Mouse (Mus musculus) erythroblast, adult 5-6 weeks (primary cell): ENCODE measurements around the gene Ypel1. TPM values are rescaled to one million over a fixed set of nuclear protein-coding genes. Genes with fewer than 3 reads are reported as not detected.

ENCODE experiments used
- ATAC-seq: replicated peaks from 2 replicates; pipeline ENCODE4 v1.8.0; 2016; ENCODE audit warnings: moderate number of reproducible peaks, mild to moderate bottlenecking, moderate TSS enrichment, inconsistent platforms; ENCODE audit not compliant: poor library complexity, low FRiP score, severe bottlenecking
- total RNA-seq, 2 experiments: library from RNA; stranded (forward) in 1 of 2; stranded (reverse) in 1 of 2; fragments of 150-400 nt in 1 of 2; fragments of 200-764, 138-1000 nt in 1 of 2; gene quantifications; 2 replicates each; pipeline versions ENCODE4 v1.2.3 to v1.2.4; 2015 to 2017; ENCODE audit warnings: low replicate concordance in 2 of 2

Ypel1 gene
- total RNA-seq, 2 experiments from 2014 or later: not detected

DNA sequence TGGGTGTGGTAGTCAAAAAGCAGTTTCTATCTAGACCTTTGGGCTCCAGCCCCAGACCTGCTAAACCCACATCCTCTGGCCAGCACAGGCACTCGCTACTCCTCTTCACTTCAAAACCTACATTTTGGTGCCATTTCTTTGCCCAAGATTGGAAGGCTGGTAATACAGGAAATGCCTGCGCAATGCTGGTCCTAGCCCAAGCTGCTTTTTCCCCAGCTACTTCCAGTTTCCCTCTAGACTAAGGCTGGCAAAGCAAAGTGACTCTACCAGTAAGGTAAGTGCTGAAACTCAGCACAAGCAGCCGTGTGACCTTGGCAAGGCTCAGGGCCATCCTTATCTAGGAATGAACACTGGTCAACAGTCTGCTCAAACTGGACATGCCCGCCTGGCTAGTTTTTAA lies 16.1 kb downstream of the Ypel1 start:
- ATAC-seq: no peak

DNA sequence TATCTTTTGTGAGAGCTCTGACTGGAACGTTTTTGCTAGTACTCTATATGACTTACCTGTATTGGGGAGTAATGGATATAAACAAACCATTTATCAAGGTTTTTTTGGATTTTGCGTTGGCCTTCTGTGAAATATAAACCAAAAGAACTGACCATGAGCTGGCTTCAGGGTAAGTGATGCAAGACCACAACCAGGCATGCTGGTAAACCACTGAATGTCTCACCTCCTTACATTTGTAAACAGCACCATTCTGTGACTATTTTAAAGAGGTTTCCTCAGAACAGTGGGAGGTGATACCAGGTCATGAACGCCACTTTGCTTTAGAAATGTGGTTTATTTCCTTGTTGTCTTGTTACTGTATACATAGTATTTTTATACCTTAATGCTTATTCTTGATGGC lies 16.7 kb downstream of the Ypel1 start:
- ATAC-seq: no peak

DNA sequence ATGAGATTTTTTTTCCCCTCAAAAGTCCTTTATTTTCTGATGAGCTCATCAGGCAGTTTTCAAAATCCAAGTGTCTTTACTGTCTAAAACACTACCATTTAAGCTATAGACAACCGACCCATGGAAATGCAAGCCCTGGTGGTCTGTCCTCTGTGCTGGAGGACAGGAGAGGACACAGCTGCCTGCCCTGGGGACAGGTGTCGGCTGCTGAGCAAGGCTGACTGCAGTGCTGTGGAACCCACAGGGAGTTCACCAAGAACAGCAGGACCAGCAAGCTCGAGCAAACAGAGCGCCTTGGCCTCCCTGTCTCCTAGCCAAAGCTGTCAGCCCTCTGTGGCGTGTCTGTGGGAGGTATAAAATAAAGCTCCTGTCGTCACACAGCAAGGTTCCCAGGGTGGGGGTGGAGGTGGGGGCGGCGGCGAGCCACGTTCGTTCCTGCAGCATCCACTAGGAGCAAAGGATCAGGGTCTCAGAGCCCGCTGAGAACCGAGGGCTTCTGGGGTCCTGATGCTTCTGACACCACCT lies 17.2 kb downstream of the Ypel1 start:
- no peak for ATAC-seq

DNA sequence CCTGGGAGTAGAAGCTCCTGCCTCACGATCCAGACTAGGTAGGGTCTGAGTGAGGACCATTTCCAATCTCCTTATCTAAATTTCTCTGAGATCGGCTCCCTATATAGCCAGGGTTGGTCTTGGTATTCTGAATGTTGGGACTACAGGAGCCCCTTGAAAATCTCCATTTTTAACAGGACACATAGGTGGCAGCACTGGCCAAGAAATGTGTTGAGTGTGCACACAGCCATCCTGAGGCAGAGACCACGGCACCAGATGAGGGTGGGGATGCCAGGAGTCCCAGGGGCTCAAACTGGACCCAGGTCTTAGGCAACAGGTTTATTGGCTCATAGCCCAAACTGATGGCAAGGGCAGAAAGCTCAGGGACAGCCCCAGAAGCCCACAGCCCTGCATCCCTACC lies 18.9 kb downstream of the Ypel1 start:
- no peak for ATAC-seq

DNA sequence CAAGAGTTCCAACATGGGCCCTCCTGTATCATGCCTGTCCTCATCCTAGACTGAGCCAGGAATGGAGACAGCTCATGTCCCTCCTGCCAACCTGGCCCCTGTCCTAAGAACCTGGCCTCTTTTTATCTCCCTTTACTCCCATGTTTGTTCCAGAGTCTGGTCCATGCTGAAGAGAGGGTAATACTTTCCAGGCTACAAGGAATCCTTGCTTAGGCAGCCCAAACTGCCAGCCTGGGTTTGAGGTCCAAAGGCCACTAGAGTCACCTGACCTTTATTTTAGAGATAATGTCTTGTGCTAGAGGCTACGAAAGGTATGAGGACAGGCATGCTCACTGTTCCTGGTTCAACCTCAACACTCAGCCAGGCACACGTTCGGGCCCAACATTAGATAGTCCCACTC lies 27.4 kb downstream of the Ypel1 start:
- no peak for ATAC-seq

DNA sequence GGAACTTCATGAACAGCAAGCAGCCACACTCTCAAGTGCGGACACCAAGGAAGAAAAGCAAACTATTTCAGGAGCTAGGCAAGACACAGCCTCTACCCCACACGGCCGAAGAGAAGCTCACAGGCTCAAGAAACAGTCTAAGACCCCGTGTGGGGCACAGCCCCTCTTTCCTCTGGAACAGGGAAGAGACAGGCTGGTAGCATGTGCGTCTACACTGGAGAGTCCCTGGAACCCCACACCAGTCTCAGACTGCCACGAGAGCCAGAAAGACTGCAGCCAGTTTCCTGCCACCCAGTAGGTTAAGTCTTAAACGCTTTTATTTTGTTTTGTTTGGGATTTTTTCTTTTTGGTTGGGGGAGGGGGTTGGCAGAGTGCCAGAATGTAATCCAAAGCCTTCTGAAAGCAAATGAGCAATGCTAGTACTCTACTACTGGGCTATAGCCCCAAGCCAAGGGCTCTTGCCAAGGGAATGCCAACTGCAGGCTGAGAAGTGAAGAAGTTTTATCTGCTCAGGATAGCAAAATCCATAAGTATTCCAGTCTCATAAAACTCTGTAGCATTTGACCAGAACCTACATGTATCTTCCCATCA lies 33.2 kb downstream of the Ypel1 start:
- no peak for ATAC-seq

DNA sequence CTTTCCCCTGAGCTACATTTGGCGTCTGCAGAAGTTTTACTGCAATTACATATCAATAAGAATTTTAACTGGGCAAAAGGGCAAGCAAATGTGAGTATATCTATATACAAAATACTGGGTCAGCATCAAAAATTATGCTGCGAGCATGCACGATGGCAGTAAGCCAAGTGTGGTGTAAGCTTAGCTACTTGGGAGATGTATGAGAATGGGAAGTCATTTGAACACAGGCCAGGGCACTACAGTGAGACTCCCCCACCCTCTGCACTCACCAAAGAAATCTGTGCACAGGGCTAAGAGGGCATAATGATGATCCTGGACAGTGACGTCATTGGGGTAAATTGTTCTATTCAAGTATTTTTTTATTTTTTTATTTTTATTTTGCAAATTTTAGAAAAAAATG lies 35.1 kb downstream of the Ypel1 start:
- ATAC-seq: no peak

DNA sequence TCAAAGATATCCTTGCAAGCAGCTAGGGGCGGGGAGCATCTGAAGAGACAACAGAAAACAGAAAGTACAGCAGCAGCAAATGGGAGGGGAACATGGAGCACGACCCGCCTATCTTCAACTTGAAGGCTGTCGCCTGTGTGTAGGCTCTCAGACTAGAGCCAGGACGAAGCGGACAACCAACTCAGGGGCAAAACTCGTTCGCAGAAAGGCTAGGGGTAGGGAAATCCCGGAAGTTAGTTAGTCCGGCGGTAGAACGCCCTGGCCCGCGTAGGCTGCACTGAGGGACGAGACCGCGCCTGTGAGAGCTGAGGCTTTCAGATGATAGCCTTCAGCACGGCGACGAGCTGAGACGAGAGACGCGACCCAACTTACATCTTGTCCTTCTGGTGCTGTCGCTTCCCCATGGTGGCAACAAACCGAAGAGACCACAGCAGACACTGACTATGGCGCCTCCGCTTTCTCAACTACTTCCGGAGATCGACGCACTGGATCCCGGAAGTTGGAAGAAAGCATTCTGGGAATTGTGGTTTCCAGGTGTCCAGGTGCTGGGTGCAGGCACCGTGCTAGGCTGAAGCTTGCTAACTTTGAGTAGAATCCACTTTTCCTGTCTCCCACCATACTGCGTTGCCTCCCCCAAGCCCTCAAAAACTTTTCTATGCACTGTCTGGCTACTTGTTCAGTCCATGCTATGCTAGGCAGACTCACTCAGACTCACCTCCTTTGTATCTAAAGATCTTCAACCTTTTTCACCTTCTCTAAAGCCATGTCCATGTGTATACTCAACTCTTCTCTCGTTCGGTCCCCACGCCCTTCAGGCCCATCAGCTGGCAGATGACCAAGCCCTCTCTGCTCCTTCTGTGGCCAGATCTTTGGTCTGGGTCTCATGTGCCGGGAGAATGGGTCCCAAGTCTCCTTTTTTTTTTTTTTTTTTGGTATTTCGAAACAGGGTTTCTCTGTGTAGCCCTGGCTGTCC lies 41.6 kb downstream of the Ypel1 start, which contains the start of gene Ppil2:
Ppil2 (minus strand) TSS at position 487 of the 973 bp plus-strand sequence.
- peak; percentile 98 for ATAC-seq

DNA sequence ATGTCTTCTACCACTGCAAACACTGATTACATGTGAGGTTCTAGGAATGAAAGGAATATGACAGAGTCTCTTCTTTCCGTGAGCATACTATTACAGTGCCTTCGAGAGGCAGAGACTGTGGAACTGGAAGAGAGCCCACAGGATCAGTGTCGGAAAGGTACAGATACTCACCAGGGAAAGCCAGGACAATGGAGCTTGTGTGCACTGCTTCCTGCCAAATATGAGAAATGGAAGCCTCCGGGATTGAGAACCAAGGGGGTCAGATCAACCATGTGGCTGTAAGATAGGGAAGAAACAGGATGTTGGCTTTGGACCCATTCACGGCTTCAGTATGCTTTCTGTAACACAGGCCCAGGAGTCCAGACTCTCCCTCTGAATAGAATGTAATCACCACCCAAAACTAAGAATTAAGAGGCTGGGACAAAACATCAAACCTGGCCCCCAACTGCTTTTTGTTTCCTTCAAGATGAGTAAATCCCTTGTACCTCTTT lies 47.9 kb downstream of the Ypel1 start:
- no peak for ATAC-seq

DNA sequence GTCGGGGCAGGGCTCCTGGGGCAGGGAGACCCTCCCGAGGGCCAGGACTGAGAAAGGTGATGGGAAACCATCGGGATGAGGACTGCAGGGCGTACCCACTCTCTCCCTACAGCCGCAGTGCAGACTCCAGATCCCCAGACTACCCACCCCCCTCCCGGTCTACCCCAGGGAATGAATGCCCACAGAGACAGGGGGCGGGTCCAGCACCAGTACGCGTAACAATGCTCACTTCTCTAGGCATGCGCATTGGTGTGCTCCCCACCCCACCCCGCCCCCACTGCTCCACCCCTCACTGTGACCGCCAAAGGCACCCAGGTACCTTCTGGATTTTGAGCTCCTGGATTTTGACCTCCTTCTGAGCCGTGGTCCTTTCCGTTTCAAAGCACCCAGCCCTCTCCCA lies 52.1 kb downstream of the Ypel1 start:
- no peak for ATAC-seq

DNA sequence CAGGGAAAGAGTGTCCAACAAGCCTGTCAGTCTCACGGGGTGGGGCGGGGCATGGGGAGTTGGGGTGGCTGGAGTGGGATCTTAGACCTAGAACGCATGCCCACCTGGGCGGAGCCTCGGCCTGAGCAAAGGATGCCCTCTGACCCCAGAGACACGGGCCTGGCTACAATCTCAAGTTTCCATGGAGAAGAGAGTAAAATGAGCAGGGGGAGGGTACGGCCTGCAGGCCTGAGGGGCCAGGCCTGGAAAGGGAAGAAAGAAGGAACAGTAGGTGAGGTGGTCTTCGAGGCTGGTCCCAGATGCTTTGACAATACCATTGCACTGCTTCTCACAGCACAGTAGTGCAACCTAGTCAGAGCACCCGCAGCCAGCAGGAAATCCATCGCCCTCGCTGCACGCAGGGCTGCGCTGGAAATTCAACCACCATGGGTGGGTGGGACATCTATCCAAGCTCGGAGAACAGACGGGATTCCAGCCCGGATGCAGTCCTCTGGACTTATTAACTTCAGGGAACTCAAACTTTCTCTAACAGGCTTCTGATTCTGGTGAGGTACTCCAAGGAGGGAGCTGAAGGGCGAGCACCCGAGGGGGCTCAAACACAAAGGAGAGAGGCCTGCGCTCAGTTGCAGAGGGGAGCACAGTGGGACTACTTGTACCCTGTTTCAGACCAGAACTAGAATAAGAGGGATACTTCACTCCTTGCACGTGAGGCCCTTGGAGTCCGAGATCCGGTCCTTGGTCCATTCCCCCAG lies 54.8 kb downstream of the Ypel1 start:
- peak; percentile 4; the same call in 1 of the 2 replicates for ATAC-seq

DNA sequence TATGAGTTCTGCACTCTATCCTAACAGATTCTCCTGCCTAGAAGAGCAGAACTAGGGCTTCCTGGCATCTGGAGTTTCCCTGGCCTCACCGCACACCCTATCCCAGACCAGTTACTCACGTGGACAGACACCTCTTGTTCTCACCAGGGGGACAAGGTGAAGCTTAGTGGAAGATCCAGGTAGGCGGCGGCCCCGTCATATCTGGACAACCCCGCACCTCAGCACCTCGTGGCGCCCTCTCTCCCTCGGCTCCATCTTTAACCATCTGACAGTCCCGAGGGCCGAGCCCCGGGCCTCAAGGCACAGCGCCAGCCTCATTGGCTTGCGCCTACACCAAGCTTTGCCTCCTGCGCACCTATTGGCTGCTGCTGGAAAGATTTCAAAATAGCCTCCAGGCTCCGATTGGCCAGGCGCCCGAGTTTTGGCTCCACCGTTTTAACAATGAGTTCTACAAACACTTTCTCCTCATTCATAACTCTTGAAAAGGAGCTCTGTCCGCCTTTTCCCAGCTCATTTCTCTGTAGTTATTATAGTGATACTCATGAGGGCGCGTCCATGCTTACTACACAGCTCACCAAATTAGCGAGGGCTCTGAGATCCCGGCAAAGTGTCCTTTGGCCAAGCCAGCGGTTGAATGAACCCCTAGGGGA lies 55.5 kb downstream of the Ypel1 start, which contains the start of gene 2610318N02Rik:
2610318N02Rik (minus strand) TSS at position 297 of the 650 bp plus-strand sequence.
- peak; percentile 94 for ATAC-seq

DNA sequence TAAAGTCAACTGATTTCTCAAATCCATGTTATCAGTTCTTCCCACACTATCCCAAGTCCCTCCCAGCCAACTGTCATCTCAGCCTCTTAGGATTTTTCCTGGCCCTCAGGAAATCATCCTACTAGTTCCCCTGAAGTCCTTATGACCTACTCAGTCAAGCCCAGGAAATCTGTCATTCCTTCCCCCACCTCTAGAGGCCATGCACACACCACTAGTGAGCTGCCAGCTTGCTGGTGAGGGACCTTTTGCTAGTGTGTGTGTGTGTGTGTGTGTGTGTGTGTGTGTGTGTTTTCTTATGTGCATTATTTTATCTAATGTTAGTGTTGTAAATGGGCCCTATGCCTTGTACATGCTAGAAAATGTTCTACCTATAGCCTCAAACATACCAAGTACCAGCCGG lies 57.8 kb downstream of the Ypel1 start:
- no peak for ATAC-seq

DNA sequence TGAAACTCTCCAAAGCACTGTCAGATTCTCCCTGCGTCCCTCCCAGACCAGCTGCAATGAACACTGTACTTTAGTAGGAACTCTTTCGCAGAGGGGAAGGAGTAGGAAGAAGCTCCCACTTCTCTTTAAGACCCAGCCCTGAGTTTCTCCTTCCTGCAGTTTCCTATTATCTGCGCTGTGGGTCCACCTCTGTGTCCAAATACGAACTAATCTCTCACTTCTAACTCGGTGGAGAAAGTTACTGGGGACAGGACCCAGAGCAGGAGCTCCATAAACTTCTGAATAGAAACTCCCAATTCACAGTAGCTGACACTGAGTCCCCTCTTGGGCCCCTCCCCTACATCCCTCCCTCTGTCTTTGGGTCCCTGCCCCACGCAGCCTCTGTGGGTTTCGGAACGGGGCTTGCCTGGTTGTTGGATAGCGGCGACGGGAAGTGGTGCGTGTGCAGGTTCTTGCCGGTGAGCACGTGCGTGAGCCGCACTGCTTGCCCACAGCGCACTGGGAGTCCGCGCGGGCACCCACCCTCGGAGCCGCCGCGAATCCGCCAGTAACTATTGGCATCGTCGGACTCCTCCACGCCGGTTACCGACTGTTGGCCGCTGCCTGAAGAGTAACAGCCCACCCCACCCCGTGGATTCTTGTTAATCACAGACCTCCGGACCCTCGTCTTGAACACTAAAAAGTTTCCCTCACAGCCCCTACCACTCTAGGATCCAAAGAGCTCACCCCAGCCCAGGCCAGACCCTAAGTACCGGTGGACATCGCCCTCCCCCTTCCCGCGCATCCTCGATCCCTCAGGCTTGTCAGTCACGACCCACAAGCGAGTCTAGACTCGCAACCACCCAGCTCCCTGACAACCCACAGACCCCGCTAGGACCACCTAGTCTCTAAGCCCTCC lies 61.9 kb downstream of the Ypel1 start:
- peak; percentile 37 for ATAC-seq

DNA sequence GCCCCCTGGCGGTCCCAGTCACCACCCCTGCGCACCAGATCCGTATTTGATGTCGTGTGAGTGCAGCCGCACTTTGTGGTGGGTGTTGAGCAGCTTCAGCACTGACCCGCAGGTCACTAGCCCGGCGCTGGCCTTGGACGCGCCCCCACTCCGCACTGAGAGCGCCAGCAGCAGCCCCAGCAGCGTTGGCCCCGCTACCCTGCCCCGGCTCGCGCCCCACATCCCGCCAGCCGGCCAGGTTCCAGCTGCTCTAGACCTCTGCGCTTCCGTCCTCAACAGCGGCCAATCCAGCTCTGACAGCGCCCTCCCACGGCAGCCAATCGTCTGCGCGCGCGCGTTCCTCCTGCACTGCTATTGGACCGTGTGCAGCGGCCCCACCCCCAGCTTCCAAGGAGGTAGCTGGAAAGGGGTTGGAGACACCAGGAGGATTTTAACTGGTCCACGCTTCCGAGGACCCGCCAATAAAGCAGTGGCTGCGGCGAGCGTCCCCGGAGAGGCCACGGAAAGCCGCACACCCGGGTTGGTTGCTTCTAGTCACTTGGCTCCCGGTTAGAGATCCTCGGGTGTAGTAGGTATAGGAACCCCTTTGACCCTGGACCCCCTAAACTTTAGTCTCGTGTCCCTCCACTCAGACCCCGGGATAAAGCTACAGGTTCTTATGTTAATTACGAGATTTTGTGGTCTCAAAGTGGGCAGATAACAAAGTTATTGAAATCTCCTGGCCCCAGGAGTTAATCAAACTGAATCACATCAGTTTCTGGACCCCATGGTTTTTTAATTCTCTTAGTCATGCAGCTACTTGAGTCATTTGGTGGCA lies 62.8 kb downstream of the Ypel1 start, which contains the start of gene Sdf2l1:
Sdf2l1 (minus strand) TSS at position 295 of the 817 bp plus-strand sequence.
- ATAC-seq: peak; percentile 97

DNA sequence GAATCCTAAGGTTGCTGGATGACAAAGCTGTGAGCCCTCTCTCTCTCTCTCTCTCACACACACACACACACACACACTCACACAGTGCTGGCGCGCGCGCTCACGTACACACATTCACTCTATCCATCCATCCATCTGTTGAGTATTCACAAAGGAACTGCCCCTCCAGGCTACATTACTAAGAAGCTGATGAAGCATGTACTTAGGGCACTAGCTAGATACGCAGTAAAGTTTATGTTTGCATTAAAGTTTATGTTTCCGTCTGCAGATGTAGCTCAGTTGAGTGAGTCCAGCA lies 63.4 kb downstream of the Ypel1 start:
- ATAC-seq: no peak
